Mouse (Mus musculus): Measurements from ENCODE around the gene Kat14.

The Kat14 gene

DNA sequence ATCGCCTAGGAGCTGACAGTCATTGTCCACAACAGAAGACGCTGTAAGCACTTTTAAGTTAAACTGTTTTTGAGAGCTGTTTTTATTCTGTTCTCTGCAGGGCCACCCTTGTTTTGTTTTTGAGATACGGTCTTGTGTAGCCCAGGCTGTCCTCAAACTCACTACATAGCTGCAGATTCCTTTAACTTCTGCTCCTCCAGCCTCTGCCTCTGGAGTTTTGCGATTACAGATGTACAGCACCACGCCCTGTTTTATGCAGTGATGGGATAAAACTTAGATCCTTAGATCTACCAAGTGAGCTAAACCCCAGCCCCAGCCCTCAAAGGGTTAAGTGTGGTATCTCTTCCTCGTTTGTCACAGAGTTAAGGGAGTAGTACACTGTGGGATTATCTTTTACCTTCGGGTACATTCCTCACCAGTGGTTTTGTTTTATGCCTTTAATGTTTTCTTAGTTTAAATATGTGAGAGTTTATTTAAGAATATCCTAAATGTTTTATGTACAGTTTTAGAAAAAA lies 13.9 kb downstream of the Kat14 start:
- no peak for DNase-seq

DNA sequence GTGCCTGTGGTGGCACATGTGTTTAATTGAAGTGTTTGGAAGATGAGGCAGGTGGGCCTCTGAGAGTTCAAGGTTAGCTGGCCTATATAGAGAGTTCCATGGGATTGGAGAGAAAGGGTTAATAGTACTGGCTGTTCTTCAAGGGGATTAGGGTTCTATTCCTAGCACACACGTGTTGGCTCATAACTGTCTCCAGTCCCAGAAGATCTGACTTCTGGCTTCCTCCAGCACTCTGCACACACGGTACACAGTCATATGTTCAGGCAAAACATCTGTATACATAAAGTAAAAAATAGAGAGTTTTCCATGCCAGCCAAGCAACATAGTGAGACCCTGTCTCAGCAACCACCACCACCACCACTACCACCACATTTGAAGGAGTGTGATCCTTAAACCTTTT lies 17.5 kb downstream of the Kat14 start:
- no peak for DNase-seq

DNA sequence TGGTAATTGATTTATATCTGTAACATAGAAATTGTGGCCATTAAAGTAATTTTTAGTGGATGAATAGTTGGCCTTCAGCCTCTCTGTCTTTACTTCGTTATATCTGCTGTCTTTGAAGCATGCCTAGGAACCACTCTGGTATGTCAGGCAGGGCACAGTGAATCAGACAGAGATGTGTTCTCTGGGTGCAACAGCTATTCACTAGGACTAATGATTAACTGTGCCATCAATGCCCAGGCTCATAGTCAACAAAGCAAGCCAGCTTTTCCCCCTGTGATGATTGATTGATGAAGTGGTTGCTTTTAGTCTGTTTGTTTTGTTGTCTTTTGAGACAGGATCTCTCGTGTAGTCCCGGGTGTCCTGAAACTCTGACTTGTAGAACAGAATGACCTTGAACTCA lies 19.6 kb downstream of the Kat14 start:
- DNase-seq = no peak

DNA sequence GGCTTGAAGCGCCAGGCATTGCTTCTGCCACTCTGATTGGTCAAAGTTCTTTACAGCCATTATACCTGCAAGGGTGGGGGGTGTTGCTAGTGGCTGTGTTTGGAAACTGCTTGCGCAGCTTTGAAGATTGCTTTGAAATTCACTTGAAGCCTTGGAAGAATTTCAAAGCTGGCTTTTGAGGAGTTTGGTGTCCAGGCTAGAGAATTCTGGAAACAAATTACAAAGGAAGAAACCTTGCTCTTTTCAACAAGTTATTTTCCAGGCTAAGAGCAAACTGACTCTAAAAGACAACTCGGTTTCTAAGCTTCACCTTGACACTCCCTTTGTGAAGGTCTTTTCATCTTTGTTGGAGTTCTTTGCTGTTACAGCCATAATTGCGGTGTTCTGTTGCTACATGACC lies 30.7 kb downstream of the Kat14 start:
- no peak for DNase-seq

DNA sequence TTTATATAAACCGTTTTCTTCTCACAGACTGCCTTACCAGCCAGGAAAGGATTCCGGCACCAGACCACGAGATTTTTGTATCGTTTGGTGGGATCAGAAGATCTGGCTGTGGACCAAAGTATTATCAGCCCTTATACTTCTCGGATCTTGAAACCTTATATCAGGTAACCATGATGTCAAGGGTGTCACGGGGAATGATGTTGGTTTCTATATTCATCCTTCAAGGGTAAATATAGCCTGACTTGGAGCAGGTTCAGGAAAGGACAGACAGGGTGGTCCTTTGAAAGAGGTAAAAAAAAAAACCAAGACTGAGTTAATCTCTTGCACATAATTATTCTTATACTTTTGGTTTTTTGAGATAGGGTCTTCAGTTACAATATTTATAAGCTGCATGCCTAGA lies 31.9 kb downstream of the Kat14 start:
- no peak for DNase-seq

DNA sequence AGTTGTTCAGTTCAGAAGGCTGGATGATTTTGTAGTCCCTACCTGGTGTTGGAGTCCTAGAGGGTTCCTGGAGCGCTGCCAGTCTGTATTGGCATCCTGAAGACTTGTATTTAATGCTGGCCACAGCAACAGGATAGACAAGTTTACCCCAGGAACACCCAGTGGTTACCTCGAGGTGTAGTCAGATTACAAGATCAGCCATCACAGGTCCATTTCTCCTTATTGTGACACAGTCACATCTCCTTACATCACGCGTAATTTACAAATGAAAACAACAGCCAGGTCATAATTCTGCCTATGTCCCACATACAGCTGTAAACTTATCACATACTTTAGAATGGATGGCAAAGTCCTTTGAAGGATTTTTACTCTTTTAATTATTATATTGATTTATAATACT lies 40.3 kb downstream of the Kat14 start:
- DNase-seq = no peak

DNA sequence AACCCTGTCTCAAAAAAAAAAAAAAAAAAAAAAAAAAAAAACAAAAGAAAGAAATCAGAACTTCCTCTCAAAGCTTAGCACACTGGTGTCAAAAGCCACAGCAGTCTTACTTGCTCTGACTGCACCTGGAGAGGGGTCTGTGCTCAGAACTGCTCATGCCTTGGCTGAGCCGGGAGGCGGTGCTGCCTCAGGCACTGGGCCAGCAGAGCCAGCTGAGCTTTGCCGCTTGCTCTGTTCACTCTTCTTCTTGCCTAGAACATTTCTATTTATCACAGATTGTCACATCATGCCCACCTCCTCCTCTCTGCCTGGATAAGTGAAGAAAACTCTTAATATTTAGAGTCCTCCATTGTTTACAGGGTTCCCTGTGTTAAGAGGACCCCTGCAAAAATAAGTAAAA lies 41.8 kb downstream of the Kat14 start:
- no peak for DNase-seq

DNA sequence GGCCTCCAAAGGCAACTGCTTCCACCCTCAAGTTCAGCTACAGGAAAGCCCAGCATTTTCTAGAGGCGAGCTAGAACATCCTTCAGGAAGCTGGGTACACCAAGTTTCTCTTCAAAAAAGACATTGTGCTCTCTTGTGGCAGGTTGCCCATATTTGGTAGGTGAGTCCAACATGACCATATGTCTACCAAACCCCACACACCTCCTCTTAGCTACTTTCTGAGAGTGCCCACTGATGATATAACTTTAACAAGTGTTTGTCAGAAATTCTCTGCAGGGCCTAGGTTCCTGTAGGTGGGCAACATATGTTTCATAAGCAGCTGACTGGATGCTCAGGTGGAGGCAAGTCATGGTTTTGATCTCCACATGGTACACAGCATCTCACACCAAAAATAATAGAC lies 45.9 kb downstream of the Kat14 start:
- no peak for DNase-seq

DNA sequence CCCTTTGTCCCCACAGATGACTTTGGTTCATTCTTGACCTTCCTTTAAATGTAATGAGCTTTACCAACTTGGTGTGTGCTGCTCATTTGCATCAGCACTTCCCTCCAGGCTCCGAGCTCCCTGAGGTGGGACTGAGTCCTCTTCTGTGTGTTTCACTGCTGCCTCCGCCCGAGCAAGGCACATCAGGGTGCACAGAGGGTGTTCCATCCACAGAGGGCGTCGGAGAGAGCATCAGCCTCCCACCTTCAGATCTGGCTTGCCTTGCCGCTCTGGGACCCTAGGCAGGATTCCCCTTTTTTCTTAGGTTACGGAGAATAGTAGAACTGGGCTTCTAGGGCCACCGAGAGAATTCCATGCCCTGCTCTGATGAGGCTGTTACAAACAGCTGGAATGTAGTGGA lies 48.1 kb downstream of the Kat14 start:
- DNase-seq = no peak

DNA sequence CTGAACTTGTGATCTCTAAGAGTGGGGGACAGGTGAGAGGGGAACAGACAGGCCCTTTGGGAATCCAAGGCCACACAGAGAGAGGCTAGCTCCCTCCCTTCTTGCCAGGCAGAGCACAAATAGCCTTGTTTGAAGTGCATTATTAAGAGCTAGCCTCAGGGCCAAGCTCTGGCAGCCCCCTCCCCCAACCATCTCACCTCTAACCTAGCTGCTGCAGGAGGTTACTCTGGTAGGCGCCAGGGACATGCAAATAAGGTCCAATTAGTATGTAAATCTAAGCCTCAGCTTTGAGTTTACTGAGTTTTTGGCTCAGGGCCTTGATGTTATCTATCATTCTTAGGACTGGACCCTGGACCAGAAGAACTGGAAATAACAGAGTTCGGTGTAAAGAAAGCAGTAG lies 49.3 kb downstream of the Kat14 start:
- no peak for DNase-seq

DNA sequence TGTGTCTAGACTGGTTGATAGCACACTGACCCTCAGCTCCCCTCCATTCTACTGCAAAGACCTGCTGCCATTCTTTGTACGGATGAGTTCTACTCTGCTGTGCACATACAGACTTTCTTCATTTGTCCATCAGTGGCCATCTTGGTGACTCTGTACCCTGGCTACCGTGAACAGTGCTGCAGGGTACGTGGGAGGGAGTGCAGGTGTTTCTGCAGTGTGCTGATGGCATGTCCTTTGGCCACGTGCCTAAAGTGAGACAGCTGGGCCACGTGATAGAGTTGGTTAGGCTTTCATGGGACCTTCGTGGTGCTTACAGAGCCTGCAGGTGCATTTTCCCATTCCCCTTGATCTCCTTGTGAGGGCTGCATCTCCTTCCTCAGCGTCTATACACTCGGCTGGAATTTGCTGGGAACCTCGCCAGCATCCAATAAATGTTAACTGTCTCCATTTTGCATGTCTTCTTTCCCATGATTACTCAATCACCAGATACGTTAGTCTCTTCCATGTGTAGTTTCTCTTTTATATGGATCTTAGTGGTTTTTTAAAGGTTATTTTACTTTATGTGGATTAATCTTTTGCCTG lies 53.4 kb downstream of the Kat14 start:
- no peak for DNase-seq

DNA sequence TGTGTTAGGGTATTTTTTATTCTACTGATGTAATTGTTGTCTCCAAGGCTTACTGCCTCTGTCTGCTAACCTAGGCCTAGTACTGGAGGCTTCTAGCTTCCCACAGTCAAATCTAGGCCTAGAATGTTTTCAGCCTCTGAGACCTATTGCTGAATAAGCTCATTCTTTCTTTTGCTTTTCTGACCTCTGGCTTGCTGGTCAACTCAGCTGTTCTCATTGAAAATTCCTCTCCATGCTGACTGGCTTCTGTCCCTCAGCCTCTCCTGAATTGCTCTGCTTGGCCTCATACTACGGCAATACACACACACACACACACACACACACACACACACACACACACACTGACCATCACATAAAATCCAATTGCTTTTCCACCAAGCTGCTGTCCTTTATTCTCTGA lies 57.0 kb downstream of the Kat14 start:
- no peak for DNase-seq

DNA sequence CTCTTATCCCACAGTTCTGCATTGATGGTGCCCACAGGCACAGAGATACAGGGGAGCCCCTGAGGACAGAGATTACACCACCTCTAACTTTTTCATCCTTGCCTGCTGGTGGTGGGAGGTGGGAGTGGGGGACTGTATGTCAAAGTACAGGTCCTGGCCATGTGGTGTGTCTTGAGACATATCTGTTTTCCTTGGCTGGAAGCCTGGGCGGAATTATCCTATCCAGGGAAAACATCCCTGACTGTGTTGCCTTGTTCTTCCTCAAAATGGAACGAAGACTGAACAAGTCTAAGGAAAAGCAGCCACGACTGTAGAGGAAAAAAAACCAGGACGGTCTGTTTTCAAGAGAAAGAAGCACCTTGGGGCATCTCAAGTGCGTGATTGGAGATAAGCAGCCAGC lies 59.1 kb downstream of the Kat14 start:
- DNase-seq = no peak

DNA sequence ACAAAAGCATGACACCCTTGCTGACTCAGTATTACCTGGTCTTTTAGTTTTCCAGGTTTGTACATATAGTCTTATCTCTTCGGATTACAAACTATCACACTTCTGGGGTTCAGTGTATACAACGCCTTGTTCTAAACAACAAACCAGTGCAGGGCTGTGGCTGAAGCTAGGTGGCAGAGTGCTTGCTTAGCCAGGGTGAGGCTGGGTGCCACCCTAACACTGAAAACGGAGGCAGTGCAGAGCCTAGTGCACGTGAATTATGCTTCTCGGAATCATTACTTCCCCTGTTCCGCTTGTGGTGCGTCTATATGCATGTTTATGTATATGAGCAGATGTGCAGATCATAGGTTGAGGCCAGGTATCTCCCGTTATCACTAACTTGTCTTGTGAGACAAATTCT lies 59.9 kb downstream of the Kat14 start:
- DNase-seq = no peak

DNA sequence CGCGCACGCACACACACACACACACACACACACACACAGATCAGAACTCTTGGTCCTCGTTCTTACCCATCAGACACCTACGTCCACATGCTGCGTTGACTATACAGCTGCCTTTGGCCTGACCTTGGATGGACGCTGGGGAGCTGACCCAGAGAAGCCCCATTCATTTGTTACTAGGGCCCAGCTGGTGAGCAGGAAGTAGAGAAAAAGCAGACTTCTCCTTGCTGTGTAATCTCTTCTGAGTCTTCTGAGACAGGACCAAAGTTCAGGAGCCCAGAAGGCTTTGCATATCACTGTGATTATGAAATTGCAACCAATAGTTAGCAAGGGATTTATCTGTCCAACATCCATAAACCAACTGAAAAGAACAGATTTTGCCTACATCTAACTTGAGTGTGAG lies 60.4 kb downstream of the Kat14 start:
- DNase-seq = no peak

DNA sequence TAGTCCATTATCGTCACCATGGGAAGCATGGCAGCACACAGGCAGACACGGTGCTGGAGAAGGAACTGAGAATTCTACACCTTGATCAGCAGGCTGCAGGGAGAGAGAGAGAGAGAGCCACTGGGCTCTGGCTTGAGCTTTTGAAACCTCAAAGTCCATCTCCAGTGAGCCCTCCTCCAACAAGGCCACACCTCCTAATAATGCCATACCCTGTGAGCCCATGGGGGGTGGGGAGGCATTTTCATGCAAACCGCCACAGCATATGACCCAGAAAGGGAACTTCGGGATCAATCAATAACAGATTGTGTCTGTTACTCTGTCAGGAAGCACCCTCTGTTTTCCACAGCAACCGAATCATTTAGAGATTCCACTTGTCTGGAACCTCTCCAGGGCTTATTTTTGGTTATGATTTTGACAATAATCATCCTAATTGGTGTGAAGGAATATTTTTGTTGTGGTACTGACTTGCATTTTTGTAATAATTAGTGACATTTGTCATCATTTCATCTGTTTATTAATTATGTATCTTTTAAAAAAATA lies 62.6 kb downstream of the Kat14 start:
- DNase-seq = no peak

DNA sequence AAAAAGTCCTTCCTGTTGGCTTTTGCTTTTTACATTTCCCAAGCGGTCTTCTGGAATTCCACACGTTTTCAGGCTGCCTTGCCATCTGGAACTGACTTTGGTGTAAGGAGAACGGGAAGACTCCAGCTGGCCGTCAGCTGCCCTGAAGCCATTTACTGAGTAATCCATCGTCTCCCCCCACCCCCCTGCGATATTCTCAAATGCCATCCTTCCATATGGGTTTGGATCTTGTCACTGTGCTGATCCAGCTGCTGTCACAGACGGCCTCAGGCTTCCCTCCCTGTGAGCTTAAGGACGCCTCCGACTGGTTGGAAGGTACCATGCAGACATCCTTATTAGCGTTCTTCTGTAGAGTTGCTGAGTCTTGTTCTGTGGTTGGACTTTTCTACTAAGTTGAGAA lies 66.9 kb downstream of the Kat14 start:
- DNase-seq = no peak

DNA sequence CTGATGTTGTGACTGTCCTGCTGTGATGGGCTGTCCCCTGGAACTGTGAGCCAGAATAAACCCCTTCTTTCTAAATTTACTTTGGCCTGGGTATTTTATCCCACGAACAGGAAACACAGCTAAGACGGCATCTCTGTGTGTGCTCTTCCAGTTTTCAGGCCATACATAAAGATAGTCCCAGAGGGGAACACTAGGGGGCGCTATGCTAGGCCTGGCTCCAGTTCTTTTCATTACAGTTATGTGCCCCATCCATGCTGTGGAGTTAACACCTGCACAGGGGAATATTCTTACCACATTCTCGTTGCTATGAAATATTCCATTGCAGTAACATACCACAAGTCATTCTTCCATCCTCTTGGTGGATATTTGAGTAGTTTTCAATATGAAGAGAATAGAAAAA lies 69.6 kb downstream of the Kat14 start:
- no peak for DNase-seq

DNA sequence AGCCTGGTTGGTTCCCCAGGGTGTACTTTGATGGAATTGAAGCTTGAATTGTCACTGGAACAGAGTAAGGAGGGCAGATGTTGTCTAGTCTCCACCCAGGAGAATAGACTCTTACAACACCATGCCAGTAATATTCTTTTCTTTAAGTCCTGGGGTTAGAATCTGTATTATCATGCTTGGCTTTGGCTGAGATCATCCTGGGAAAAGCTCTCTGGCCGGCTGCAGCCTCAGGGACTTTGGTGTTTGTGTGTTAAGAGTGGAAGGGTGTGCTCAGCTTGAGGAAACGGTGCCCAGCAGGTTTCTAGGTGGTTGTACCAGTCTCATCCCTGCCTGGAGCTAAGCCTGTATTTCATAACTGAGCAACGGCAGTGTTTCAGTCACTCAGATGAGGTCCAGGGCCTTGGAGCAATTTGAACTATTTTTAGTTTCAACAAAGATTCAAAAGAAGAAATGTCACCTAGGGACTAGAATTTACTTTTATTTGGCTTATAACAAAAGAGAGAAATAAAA lies 70.5 kb downstream of the Kat14 start:
- no peak for DNase-seq

DNA sequence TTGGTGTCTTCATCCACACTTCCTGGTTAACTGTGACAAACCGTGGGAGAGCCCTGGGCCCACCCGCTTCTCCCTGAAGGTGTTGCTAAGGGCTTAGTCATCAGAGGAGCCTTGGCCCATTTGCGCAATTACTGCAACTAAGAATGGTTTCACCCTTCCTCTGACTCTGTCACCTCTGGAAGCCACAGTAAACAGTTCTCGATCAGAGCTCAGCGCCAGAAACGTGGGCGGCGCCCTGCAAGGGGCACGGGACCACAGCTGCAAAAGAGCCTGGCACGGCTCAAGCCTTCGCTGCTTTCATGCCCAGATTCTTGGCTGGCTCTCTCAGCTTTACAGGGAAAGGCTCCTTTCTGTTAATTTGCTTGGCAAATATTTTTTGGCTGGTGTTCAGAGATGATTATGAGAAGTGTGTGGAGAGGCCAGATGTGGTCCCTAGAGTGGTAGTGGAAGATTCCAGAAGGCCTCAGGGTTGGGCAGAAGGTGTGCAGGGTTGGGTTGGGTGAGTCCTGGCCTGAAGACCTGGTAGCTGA lies 72.7 kb downstream of the Kat14 start:
- no peak for DNase-seq

DNA sequence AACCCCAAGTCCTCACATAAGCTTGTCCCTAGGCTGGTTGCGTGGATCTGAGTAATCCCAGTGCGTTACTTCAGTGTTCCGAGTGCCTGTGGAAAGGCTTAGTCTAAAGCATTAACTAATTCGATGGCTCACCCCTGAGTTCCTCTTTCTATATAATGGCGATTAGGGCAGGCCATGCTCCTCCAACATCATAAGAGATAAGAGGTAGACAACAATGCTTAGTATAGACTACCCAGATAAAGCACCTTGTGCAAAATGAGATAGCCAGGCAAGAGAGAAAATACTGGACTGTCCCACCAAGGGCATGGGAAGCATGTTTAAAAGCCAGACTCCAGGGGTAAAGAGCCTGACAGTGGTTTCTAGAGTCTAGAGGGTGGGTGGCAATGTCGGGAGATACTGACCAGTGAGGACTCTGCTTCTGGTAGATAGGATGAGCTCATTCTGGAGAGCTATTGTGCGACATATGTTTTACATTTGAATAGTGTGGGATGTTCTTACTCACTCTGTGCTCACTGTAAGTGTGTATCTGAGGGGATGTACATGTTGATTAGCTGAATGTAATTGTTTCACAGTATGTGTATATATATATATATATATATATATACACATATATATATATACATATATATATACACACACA lies 77.7 kb downstream of the Kat14 start:
- no peak for DNase-seq

DNA sequence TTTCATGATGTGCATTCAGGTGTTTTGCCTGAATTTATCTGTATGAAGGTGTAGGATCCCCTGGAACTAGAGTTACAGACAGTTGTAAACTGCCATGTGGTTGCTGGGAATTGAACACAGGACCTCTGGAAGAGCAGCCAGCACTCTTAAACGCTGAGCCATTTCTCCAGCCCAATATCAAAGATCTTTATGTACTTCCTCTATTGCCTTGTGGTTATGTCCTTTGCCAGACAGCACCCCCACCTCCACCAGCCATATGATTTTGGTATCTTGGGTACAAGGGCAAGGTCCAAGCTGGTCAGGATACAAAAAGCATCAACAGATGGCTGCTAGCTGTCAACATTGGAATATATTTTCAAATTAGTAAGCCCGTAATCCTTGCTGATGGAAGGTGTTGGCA lies 81.6 kb downstream of the Kat14 start:
- DNase-seq = no peak

DNA sequence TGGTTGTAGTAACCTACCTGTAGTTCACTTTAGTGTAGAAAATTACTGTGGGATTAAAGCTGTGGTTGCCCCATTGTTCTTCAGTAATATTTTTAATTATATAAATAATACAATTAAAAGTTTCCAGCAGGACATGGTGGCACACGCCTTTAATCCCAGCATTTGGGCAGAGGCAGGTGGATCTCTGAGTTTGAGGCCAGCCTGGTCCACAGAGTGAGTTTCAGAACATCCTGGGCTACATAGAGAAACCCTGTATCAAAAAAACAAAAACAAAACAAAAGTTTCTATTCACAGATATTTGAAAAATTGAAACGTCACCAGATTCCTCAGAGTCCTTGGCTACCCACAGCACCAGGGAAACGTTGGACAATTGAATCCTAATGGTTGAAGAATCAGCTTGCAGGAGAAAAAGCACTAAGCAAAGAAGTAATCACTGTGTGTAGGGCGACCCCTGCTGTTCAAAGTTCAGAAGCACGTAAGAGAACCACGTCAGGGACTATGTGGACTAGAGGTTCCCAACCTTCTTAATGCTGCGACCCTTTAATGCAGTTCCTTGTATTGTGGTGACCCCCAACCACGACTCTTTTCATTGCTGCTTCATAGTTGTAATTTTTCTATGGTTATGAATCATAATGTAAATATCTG lies 83.7 kb downstream of the Kat14 start:
- DNase-seq = peak; percentile 82
